Mouse (Mus musculus): Measurements from ENCODE around the gene Parvb. TPM values are rescaled to one million over a fixed set of nuclear protein-coding genes. Genes with fewer than 3 reads are reported as not detected.

Parvb gene
- polyA plus RNA-seq, 1 experiment from 2014 or later: 9.5 TPM

- Histone ChIP-seq H3K36me3 (ENCODE audit: control insufficient read depth, insufficient read depth, low read length) (no peaks in the 10 kb centered on the region), H3K27me3 (ENCODE audit: control insufficient read depth, insufficient read depth, low read length) (no peaks in the 10 kb centered on the region), H3K4me1 (replicated peaks; ENCODE audit: control insufficient read depth, insufficient read depth, low read length) (peaks cover 52% of the 10 kb centered on the region), H3K4me3 (ENCODE audit: low read depth, low read length) (no peak overlapping the region), H3K9me3 (ENCODE audit: control insufficient read depth, low read length) (no peaks in the 10 kb centered on the region), H3K4me2 (replicated peaks; ENCODE audit: low read depth, low read length) (peak overlapping the region; percentile 22; the same call in 1 of the 2 replicates), H3K9ac (ENCODE audit: low read depth, low read length) (peak overlapping the region; percentile 32; the same call in 1 of the 2 replicates), H3K27ac (ENCODE audit: low read depth, low read length) (peak overlapping the region; percentile 90)
- peak; percentile 37 for ATAC-seq (ENCODE audit: low FRiP score)
- DNase-seq (ENCODE audit: low spot score): peak; percentile 82
- WGBS: 17% methylated on average over 13 of the region's 13 CpGs
These were observed 67.0 kb downstream of the Parvb start for GRCm38 (mm10) chr15:84298804-84299370.

- Histone ChIP-seq H3K4me1 (replicated peaks; ENCODE audit: control insufficient read depth, insufficient read depth, low read length) (peaks cover 52% of the 10 kb centered on the region), H3K27me3 (ENCODE audit: control insufficient read depth, insufficient read depth, low read length) (no peaks in the 10 kb centered on the region), H3K9me3 (ENCODE audit: control insufficient read depth, low read length) (no peaks in the 10 kb centered on the region), H3K27ac (ENCODE audit: low read depth, low read length) (peak overlapping the region; percentile 90), H3K4me2 (replicated peaks; ENCODE audit: low read depth, low read length) (peak overlapping the region; percentile 29), H3K36me3 (ENCODE audit: control insufficient read depth, insufficient read depth, low read length) (no peaks in the 10 kb centered on the region), H3K4me3 (ENCODE audit: low read depth, low read length) (no peak overlapping the region), H3K9ac (ENCODE audit: low read depth, low read length) (peak overlapping the region; percentile 32; the same call in 1 of the 2 replicates)
- ATAC-seq (ENCODE audit: low FRiP score): peak; percentile 48
- WGBS: 13% methylated on average over 9 of the region's 9 CpGs
- DNase-seq (ENCODE audit: low spot score): peak; percentile 83
These were observed 68.0 kb downstream of the Parvb start for GRCm38 (mm10) chr15:84299662-84300333.

- DNase-seq (ENCODE audit: low spot score) (peak; percentile 24), ATAC-seq (ENCODE audit: low FRiP score) (no peak)
- Histone ChIP-seq H3K4me3 (ENCODE audit: low read depth, low read length) (no peak overlapping the region), H3K9ac (ENCODE audit: low read depth, low read length) (no peak overlapping the region), H3K4me2 (replicated peaks; ENCODE audit: low read depth, low read length) (no peak overlapping the region), H3K9me3 (ENCODE audit: control insufficient read depth, low read length) (no peaks in the 10 kb centered on the region), H3K27ac (ENCODE audit: low read depth, low read length) (peak overlapping the region; percentile 90), H3K4me1 (replicated peaks; ENCODE audit: control insufficient read depth, insufficient read depth, low read length) (peaks cover 52% of the 10 kb centered on the region), H3K36me3 (ENCODE audit: control insufficient read depth, insufficient read depth, low read length) (no peaks in the 10 kb centered on the region), H3K27me3 (ENCODE audit: control insufficient read depth, insufficient read depth, low read length) (no peaks in the 10 kb centered on the region)
- 47% methylated on average over 2 of the region's 2 CpGs for WGBS
These were observed 68.7 kb downstream of the Parvb start for GRCm38 (mm10) chr15:84300591-84300990.

GRCm38 (mm10) chr15:84301026-84301425 is 69.2 kb downstream of the Parvb start:
- ATAC-seq (ENCODE audit: low FRiP score): no peak
- H3K4me1 ChIP-seq (replicated peaks; ENCODE audit: control insufficient read depth, insufficient read depth, low read length): peaks cover 52% of the 10 kb centered on the region
- H3K27ac ChIP-seq (ENCODE audit: low read depth, low read length): peak overlapping the region; percentile 66; the same call in 1 of the 2 replicates

GRCm38 (mm10) chr15:84301641-84302420 is 70.0 kb downstream of the Parvb start:
- 14% methylated on average over 8 of the region's 8 CpGs for WGBS
- peaks cover 50% of the 10 kb centered on the region for H3K4me1 ChIP-seq (replicated peaks; ENCODE audit: control insufficient read depth, insufficient read depth, low read length)

More at GRCm38 (mm10) chr15:84301026-84301425, 69.2 kb downstream of the Parvb start:
- Histone ChIP-seq H3K36me3 (ENCODE audit: control insufficient read depth, insufficient read depth, low read length) (no peaks in the 10 kb centered on the region), H3K27me3 (ENCODE audit: control insufficient read depth, insufficient read depth, low read length) (no peaks in the 10 kb centered on the region), H3K9ac (ENCODE audit: low read depth, low read length) (no peak overlapping the region), H3K9me3 (ENCODE audit: control insufficient read depth, low read length) (no peaks in the 10 kb centered on the region), H3K4me2 (replicated peaks; ENCODE audit: low read depth, low read length) (no peak overlapping the region), H3K4me3 (ENCODE audit: low read depth, low read length) (no peak overlapping the region)
- DNase-seq (ENCODE audit: low spot score): peak; percentile 46
- 11% methylated on average over 7 of the region's 7 CpGs for WGBS

GRCm38 (mm10) chr15:84303264-84303663 is 71.4 kb downstream of the Parvb start:
- Histone ChIP-seq H3K27ac (ENCODE audit: low read depth, low read length) (no peak overlapping the region), H3K9ac (ENCODE audit: low read depth, low read length) (no peak overlapping the region)

More at GRCm38 (mm10) chr15:84301641-84302420, 70.0 kb downstream of the Parvb start:
- Histone ChIP-seq H3K9ac (ENCODE audit: low read depth, low read length) (no peak overlapping the region), H3K4me2 (replicated peaks; ENCODE audit: low read depth, low read length) (no peak overlapping the region), H3K27me3 (ENCODE audit: control insufficient read depth, insufficient read depth, low read length) (no peaks in the 10 kb centered on the region), H3K27ac (ENCODE audit: low read depth, low read length) (peak overlapping the region; percentile 66), H3K36me3 (ENCODE audit: control insufficient read depth, insufficient read depth, low read length) (no peaks in the 10 kb centered on the region), H3K4me3 (ENCODE audit: low read depth, low read length) (no peak overlapping the region), H3K9me3 (ENCODE audit: control insufficient read depth, low read length) (no peaks in the 10 kb centered on the region)
- no peak for ATAC-seq (ENCODE audit: low FRiP score)
- DNase-seq (ENCODE audit: low spot score): peak; percentile 51

GRCm38 (mm10) chr15:84305333-84305732 is 73.5 kb downstream of the Parvb start:
- Histone ChIP-seq H3K9me3 (ENCODE audit: control insufficient read depth, low read length) (no peaks in the 10 kb centered on the region), H3K4me2 (replicated peaks; ENCODE audit: low read depth, low read length) (no peak overlapping the region), H3K4me1 (replicated peaks; ENCODE audit: control insufficient read depth, insufficient read depth, low read length) (peaks cover 29% of the 10 kb centered on the region), H3K27ac (ENCODE audit: low read depth, low read length) (0 out of 2 replicates have a peak overlapping the region, but pooled peaks have one; percentile 21), H3K36me3 (ENCODE audit: control insufficient read depth, insufficient read depth, low read length) (no peaks in the 10 kb centered on the region), H3K4me3 (ENCODE audit: low read depth, low read length) (no peak overlapping the region), H3K9ac (ENCODE audit: low read depth, low read length) (no peak overlapping the region), H3K27me3 (ENCODE audit: control insufficient read depth, insufficient read depth, low read length) (no peaks in the 10 kb centered on the region)
- ATAC-seq (ENCODE audit: low FRiP score): no peak
- DNase-seq (ENCODE audit: low spot score): peak; percentile 41
- 58% methylated on average over 10 of the region's 10 CpGs for WGBS

More at GRCm38 (mm10) chr15:84303264-84303663, 71.4 kb downstream of the Parvb start:
- ATAC-seq (ENCODE audit: low FRiP score) (no peak), DNase-seq (ENCODE audit: low spot score) (no peak)
- H3K4me2 ChIP-seq (replicated peaks; ENCODE audit: low read depth, low read length): no peak overlapping the region
- no peaks in the 10 kb centered on the region for H3K36me3 ChIP-seq (ENCODE audit: control insufficient read depth, insufficient read depth, low read length)
- peaks cover 49% of the 10 kb centered on the region for H3K4me1 ChIP-seq (replicated peaks; ENCODE audit: control insufficient read depth, insufficient read depth, low read length)
- no peaks in the 10 kb centered on the region for H3K27me3 ChIP-seq (ENCODE audit: control insufficient read depth, insufficient read depth, low read length)
- no peaks in the 10 kb centered on the region for H3K9me3 ChIP-seq (ENCODE audit: control insufficient read depth, low read length)
- WGBS: 65% methylated on average over 10 of the region's 10 CpGs
- no peak overlapping the region for H3K4me3 ChIP-seq (ENCODE audit: low read depth, low read length)

- no peak for DNase-seq (ENCODE audit: low spot score)
- Histone ChIP-seq H3K9me3 (ENCODE audit: control insufficient read depth, low read length) (no peaks in the 10 kb centered on the region), H3K4me2 (replicated peaks; ENCODE audit: low read depth, low read length) (no peak overlapping the region), H3K4me3 (ENCODE audit: low read depth, low read length) (no peak overlapping the region), H3K4me1 (replicated peaks; ENCODE audit: control insufficient read depth, insufficient read depth, low read length) (peaks cover 18% of the 10 kb centered on the region), H3K9ac (ENCODE audit: low read depth, low read length) (no peak overlapping the region), H3K27me3 (ENCODE audit: control insufficient read depth, insufficient read depth, low read length) (no peaks in the 10 kb centered on the region), H3K27ac (ENCODE audit: low read depth, low read length) (no peak overlapping the region), H3K36me3 (ENCODE audit: control insufficient read depth, insufficient read depth, low read length) (no peaks in the 10 kb centered on the region)
- no peak for ATAC-seq (ENCODE audit: low FRiP score)
- WGBS: 83% methylated on average over 11 of the region's 11 CpGs
These were observed 78.4 kb downstream of the Parvb start for GRCm38 (mm10) chr15:84310271-84310670.

Measured in hindbrain, embryonic 11.5 days (tissue).